Mouse (Mus musculus) C3H10T1/2 (cell line): Measurements from ENCODE around the gene Ncoa6. TPM values are rescaled to one million over a fixed set of nuclear protein-coding genes. Genes with fewer than 3 reads are reported as not detected.

Source experiments
- polyA plus RNA-seq, 2 experiments: library from polyadenylated mRNA; unstranded; fragments of >200 nt; fragmentation: generic; extraction: Trizol; gene quantifications; one replicate each; pipeline ENCODE4 v1.2.1; 2012; ENCODE audit warnings: missing spikeins in 2 of 2

Ncoa6 gene
- polyA plus RNA-seq = 10 to 100 TPM in 1 of 2 experiments, 1 to 10 TPM in 1; 1.6 to 10.7 TPM

DNA sequence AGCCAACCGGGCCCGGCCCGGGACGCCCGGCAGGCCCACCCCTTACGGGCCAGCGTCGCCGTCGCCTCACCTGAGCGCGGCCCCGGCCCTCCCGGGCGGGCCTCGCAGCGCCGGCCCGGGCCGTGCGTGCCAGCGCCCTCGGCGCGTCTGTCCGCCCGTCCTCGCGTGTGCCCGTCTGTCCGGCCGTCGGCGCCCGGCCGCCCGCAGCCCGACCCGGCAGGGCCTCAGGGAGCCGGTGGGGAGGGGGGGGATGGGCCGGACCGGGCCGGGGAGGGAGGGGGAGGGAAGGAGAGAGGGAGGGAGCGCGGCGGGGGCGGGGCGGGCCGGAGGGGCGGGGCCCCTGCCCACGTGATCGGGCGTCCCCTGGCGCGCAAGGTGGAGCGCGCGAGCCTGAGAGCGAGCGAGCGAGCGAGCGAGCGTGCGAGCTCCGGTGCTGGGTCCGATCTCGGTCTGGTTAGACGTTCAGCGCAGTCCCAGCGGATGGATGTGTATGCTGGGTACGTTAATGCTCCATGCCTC is at the start of gene Ncoa6:
Ncoa6 (minus strand) TSS at position 325 of the 519 bp plus-strand sequence.

DNA sequence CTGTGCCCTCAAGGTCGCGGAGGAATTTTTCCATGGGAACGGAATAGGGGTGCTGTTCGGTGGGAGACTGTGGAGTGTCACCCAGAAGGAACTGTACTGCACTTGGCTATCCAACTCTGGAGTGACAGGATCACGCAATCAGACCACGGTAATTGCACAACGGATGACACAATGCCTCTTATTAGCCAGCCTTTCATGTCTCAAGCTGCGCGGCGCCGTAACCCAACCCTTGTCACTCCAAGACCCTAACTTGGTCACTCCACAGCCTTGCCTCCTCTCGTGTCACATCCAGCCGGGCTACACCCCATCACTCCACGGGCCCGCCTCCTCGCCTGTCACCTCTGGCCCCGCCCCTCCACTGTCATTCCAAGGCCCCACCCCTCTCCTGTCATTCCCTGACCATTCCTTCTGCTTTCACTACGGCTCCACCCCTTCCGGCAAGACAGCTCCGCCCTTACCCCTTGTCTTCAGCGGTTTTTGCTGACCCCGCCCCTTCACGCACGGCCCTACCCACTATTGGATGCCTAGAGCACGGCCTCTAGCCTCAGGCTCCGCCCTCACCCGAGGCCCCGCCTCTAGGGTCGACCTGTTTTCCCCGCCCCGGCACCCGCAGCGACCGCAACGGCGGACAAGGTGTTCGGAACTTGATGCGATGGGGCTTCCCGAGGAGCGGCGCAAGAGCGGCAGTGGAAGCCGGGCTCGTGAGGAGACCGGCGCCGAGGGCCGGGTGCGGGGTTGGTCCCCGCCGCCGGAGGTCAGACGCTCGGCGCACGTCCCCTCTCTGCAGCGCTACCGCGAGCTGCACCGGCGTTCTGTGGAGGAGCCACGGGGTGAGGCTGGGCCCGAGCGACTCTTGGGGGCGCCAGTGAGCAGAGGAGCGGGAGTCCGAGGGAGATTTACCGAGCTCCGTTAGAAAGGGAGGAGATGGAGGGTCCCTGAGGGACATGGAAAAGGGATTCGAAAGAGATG is 44.0 kb upstream of the Ncoa6 start, which contains the start of the genes Acss2 and Ggt7:
Acss2 (plus strand) TSS at position 494 of the 969 bp plus-strand sequence.
Ggt7 (minus strand) TSS at position 783 of the 969 bp plus-strand sequence.

DNA sequence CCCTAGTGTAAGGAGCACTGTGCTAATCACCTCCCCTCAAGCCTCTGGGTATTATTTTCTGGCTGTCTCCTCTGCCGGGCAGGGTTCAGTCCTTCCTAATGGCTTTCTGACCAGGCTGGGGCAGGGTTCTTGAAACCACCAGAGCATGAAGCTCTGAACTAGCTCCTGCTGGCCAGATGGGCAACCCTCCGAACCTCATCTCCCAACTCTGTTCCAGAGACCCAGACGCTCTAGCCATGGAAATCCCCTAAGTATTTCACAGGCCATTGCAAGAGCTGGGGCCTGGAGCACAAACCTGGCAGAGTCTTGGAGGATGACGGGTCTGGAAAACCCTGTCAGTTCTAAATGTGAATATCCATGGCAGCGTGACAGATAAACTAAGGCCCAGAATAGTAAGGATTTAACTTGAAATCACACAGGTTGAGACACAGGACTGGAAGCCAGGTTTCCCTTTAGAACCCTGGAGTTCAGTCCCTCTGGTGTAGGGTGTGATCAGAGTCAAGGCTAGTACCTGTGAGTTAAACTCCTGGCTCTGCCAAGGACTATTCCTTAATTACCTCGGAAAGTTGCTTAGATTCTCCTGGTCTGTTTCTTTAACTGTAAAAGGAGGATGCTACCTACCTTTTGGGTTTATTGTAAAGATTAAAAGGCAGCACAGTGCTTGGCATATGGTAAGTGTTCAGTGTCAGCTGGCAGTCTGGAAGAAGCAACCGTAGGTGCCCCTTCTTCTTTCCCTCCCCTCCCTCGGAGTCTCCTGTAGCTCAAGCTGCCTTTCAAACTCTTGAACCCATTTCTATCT is 93.2 kb downstream of the Ncoa6 start, which contains the start of gene Trp53inp2:
Trp53inp2 (plus strand) TSS at position 799 of the 799 bp plus-strand sequence.

DNA sequence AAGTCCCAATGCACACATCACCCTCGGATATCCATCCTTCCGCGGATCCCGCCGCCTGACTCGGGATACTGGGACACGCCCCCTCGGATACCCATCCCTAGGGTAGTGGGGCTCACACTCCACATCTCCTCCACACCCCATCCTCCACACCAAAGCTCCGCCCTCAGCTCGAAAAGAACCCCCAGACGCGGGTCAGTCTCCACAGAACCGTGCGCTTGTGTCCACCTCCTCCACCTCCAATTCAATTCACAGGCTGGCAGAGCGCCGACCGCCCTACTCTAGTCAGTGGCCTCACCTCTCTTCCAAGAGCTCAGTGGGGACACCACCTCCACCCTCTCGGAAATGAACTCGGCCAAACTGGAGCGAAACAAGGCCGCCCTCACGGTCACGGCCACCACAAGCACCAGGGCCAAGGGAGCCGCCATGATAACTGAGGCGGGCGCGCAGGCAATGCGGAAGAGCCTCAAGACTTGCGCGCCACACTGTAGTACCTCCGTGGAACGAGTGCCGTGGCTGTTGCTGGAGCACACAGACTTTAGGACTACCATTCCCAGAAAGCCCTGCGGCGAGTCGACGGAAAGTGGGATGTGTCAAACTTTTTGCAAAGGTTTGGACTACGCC is 116.6 kb downstream of the Ncoa6 start, which contains the start of gene Pigu:
Pigu (minus strand) TSS at position 460 of the 621 bp plus-strand sequence.

Other genes starting within 250 kb of the Ncoa6 start
- gene Dynlrb1, start 237.4 kb downstream of the Ncoa6 start, polyA plus RNA-seq = 100 to 1,000 TPM; 276 to 566 TPM
- 100 to 1,000 TPM; 139 to 209 TPM for gene Map1lc3a, start 197.6 kb downstream of the Ncoa6 start, polyA plus RNA-seq
- 10 to 100 TPM; 20.6 to 27.7 TPM for gene Pigu, start 116.5 kb downstream of the Ncoa6 start, polyA plus RNA-seq
- 10 to 100 TPM in 1 of 2 experiments, 1 to 10 TPM in 1; 2.3 to 16.7 TPM for gene Trp53inp2, start 92.8 kb downstream of the Ncoa6 start, polyA plus RNA-seq
- 1 to 10 TPM; 2.1 to 7.1 TPM for gene Acss2, start 44.1 kb upstream of the Ncoa6 start, polyA plus RNA-seq
- gene Ggt7, start 44.3 kb upstream of the Ncoa6 start, polyA plus RNA-seq = 1 to 10 TPM in 1 of 2 experiments, under 1 TPM in 1; 0.14 to 1.5 TPM
- gene Gss, start 118.9 kb upstream of the Ncoa6 start, polyA plus RNA-seq = 10 to 100 TPM; 28.2 to 38.3 TPM
- gene Myh7b, start 137.3 kb upstream of the Ncoa6 start, polyA plus RNA-seq = under 1 TPM; 0.02 to 0.12 TPM
- 100 to 1,000 TPM in 1 of 2 experiments, 10 to 100 TPM in 1; 43.1 to 143 TPM for gene Trpc4ap, start 218.5 kb upstream of the Ncoa6 start, polyA plus RNA-seq